ENCODE assay signal across 1 mouse cellular context in genomic region chr14:14863690-14864356, GRCm38 (mm10).
TF ChIP-seq lines count a peak whose summit lies in the region.

No protein-coding gene starts in this region.

TF ChIP-seq in CH12.LX, 34 proteins besides CTCF, POLR2A, EP300 and RAD21 (continued from another document):
- peak; percentile 42; the same call in 1 of the 2 replicates for TF ChIP-seq MYC (IDR thresholded peaks at IDR 0.05; ENCODE audit: low read depth, low read length)
- TF ChIP-seq CHD1 (IDR thresholded peaks at IDR 0.05; ENCODE audit: low read depth, low read length) = no peak
- TF ChIP-seq SIN3A (IDR thresholded peaks at IDR 0.05; ENCODE audit: low read length) = no peak
- no peak for TF ChIP-seq MAX (IDR thresholded peaks at IDR 0.05; ENCODE audit: low read length)
- TF ChIP-seq MEF2A (IDR thresholded peaks at IDR 0.05; ENCODE audit: borderline replicate concordance, low read depth, low read length) = 0 out of 2 replicates have a peak, but pooled peaks have one; percentile 15
- TF ChIP-seq MAZ (IDR thresholded peaks at IDR 0.05; ENCODE audit: low read depth, low read length) = no peak
- no peak for TF ChIP-seq JUN (IDR thresholded peaks at IDR 0.05; ENCODE audit: insufficient read depth, low read depth, low read length)
- no peak for TF ChIP-seq RCOR1 (conservative IDR thresholded peaks at IDR 0.05; ENCODE audit: low read depth, low read length)
- no peak for TF ChIP-seq TBP (conservative IDR thresholded peaks at IDR 0.05; ENCODE audit: low read depth, low read length)
- TF ChIP-seq USF1 (IDR thresholded peaks at IDR 0.05; ENCODE audit: low read depth, low read length) = no peak
